In genomic region chr2:125349144-125349543, GRCm38 (mm10) we compare ENCODE assay signal across 19 mouse cellular contexts.
A peak's percentile ranks its signal among the peaks of the same experiment; 100 is the strongest.
DNase-seq lines count a peak whose midpoint lies in the region; ATAC-seq and TF ChIP-seq lines count a peak whose summit lies in the region.
"Had no signal": no experiment of that assay in that cellular context is flagged by ENCODE, and none has a peak within 500 bp of the region (broad histone marks: within the 10 kb centered on the region; RNA-seq: fewer than 3 reads in every experiment).

No protein-coding gene starts in this region.

- DNase-seq in lung, adult 18-20 months = peak; percentile 22 to 51
- DNase-seq in lung, adult 2 months = no peak
- peak; percentile 36 for DNase-seq in skeletal muscle tissue, adult 2 months (ENCODE audit: low read depth, low spot score)
- no peak for DNase-seq in layer of hippocampus, adult 8-10 months (ENCODE audit: low spot score in 2 of 2)
- no peak for DNase-seq in thymus, postnatal 0 days (ENCODE audit: low spot score)
- DNase-seq: adrenal gland, postnatal 10 days; cerebellum, adult 18-20 months; cerebellum, postnatal 36 days; gastrocnemius, postnatal 14 days; liver, embryonic 13.5 days; thymus, postnatal 14 days had no signal

- 0 out of 2 replicates have a peak, but pooled peaks have one; percentile 10 for ATAC-seq in heart, embryonic 16.5 days (replicated peaks; ENCODE audit: extremely low read depth, insufficient read depth, low FRiP score)
- peak; percentile 64 for ATAC-seq in lung, embryonic 15.5 days (ENCODE audit: borderline replicate concordance, extremely low read depth, low FRiP score, low TSS enrichment)
- ATAC-seq: forebrain, embryonic 15.5 days; intestine, postnatal 0 days had no signal

- WGBS in lung, adult 2 months = 49% methylated on average over 5 of the region's 5 CpGs
- 44% methylated on average over 5 of the region's 5 CpGs for WGBS in heart, embryonic 16.5 days
- WGBS in lung, embryonic 15.5 days = 49% methylated on average over 5 of the region's 5 CpGs

- no peak overlapping the region for H3K4me3 ChIP-seq in lung, adult 2 months (replicated peaks; ENCODE audit: extremely low read depth, low read depth, low read length)
- no peak overlapping the region for H3K4me3 ChIP-seq in heart, embryonic 16.5 days (ENCODE audit: low read length)
- no peak overlapping the region for H3K4me3 ChIP-seq in lung, embryonic 15.5 days
- H3K4me3 ChIP-seq: forebrain, embryonic 15.5 days; heart, embryonic 15.5 days; hindbrain, embryonic 15.5 days; limb, embryonic 10.5 days; liver, embryonic 13.5 days had no signal

- no peaks in the 10 kb centered on the region for H3K27me3 ChIP-seq in heart, embryonic 16.5 days (ENCODE audit: control insufficient read depth, insufficient read depth, low read length)
- no peaks in the 10 kb centered on the region for H3K27me3 ChIP-seq in lung, embryonic 15.5 days
- H3K27me3 ChIP-seq: forebrain, embryonic 15.5 days; heart, embryonic 15.5 days; hindbrain, embryonic 15.5 days; liver, embryonic 13.5 days had no signal

- no peak for TF ChIP-seq POLR2A in lung, adult 2 months (IDR thresholded peaks at IDR 0.05; ENCODE audit: borderline replicate concordance, extremely low read depth, low read depth, low read length)

- H3K4me1 ChIP-seq in lung, adult 2 months (ENCODE audit: control insufficient read depth, insufficient read depth, low read length) = 0 out of 2 replicates have a peak, but pooled peaks cover 2% of the 10 kb centered on the region
- peaks cover 2% of the 10 kb centered on the region; the same call in 1 of the 2 replicates for H3K4me1 ChIP-seq in heart, embryonic 16.5 days (ENCODE audit: control insufficient read depth, insufficient read depth, low read length)
- no peaks in the 10 kb centered on the region for H3K4me1 ChIP-seq in lung, embryonic 15.5 days
- H3K4me1 ChIP-seq: forebrain, embryonic 15.5 days; hindbrain, embryonic 15.5 days; limb, embryonic 10.5 days; liver, embryonic 13.5 days had no signal

- no peak for TF ChIP-seq CTCF in lung, adult 2 months (IDR thresholded peaks at IDR 0.05; ENCODE audit: insufficient read depth, low read length)

- no peak overlapping the region for H3K4me2 ChIP-seq in heart, embryonic 16.5 days (ENCODE audit: low read depth, low read length)
- no peak overlapping the region for H3K4me2 ChIP-seq in lung, embryonic 15.5 days
- H3K4me2 ChIP-seq: forebrain, embryonic 15.5 days; heart, embryonic 15.5 days; hindbrain, embryonic 15.5 days; liver, embryonic 13.5 days had no signal

- H3K36me3 ChIP-seq in heart, embryonic 16.5 days (ENCODE audit: control insufficient read depth, insufficient read depth) = peaks cover 9% of the 10 kb centered on the region
- H3K36me3 ChIP-seq in lung, embryonic 15.5 days = peaks cover 24% of the 10 kb centered on the region
- H3K36me3 ChIP-seq: forebrain, embryonic 15.5 days; liver, embryonic 13.5 days had no signal

- no peak overlapping the region for H3K9ac ChIP-seq in heart, embryonic 16.5 days (ENCODE audit: low read length)
- no peak overlapping the region for H3K9ac ChIP-seq in lung, embryonic 15.5 days
- H3K9ac ChIP-seq: forebrain, embryonic 15.5 days; heart, embryonic 15.5 days; hindbrain, embryonic 15.5 days; liver, embryonic 13.5 days had no signal

- no peaks in the 10 kb centered on the region for H3K9me3 ChIP-seq in heart, embryonic 16.5 days (replicated peaks; ENCODE audit: control insufficient read depth, low read length)
- no peaks in the 10 kb centered on the region for H3K9me3 ChIP-seq in lung, embryonic 15.5 days
- H3K9me3 ChIP-seq: forebrain, embryonic 15.5 days; heart, embryonic 15.5 days; hindbrain, embryonic 15.5 days; limb, embryonic 10.5 days; liver, embryonic 13.5 days had no signal

- H3K27ac ChIP-seq in heart, embryonic 16.5 days (ENCODE audit: low read length) = no peak overlapping the region
- peak overlapping the region; percentile 42 for H3K27ac ChIP-seq in lung, embryonic 15.5 days
- H3K27ac ChIP-seq: forebrain, embryonic 15.5 days; heart, embryonic 15.5 days; hindbrain, embryonic 15.5 days; kidney, postnatal 0 days; limb, embryonic 10.5 days; liver, embryonic 13.5 days had no signal

Comparison
In these comparisons a context has a peak if more than half of its experiments do, and no peak if none do; other contexts are left out.
1. DNase-seq: peak in lung, adult 18-20 months (2 of 2) and skeletal muscle tissue, adult 2 months (single experiment); none in lung, adult 2 months (single experiment), layer of hippocampus, adult 8-10 months (0 of 2) and thymus, postnatal 0 days (single experiment).